Mouse (Mus musculus) adrenal gland, postnatal 36 days (tissue): ENCODE data around the gene Dpf3. TPM values are rescaled to one million over a fixed set of nuclear protein-coding genes. Genes with fewer than 3 reads are reported as not detected.

Experiments
- DNase-seq, 2 experiments: peaks; one replicate each; pipeline ENCODE4 v3.0.0; 2021; ENCODE audit warnings: mixed read lengths in 1 of 2
- total RNA-seq, 2 experiments: library from RNA; stranded (reverse); gene quantifications; 2 replicates each; pipeline ENCODE4 v1.2.3; 2021

Dpf3 gene
- total RNA-seq, 2 experiments from 2014 or later: 10.9 to 12.6 TPM

- DNase-seq: no peak
Observed at GRCm38 (mm10) chr12:83340960-83341359, 146.6 kb downstream of the Dpf3 start.

GRCm38 (mm10) chr12:83338345-83338744, 149.2 kb downstream of the Dpf3 start:
- no peak for DNase-seq

GRCm38 (mm10) chr12:83337776-83338149, 149.8 kb downstream of the Dpf3 start:
- no peak for DNase-seq

- no peak for DNase-seq
Observed at GRCm38 (mm10) chr12:83337077-83337775, 150.3 kb downstream of the Dpf3 start.

- DNase-seq: no peak
Observed at GRCm38 (mm10) chr12:83330056-83330455, 157.5 kb downstream of the Dpf3 start.

GRCm38 (mm10) chr12:83328899-83329298, 158.6 kb downstream of the Dpf3 start:
- peak; percentile 89 to 94 for DNase-seq

GRCm38 (mm10) chr12:83328491-83328890, 159.0 kb downstream of the Dpf3 start:
- DNase-seq: no peak

GRCm38 (mm10) chr12:83327451-83327850, 160.1 kb downstream of the Dpf3 start:
- DNase-seq: no peak

GRCm38 (mm10) chr12:83320725-83321124, 166.8 kb downstream of the Dpf3 start:
- no peak for DNase-seq

- DNase-seq: peak; percentile 55 to 59
Observed at GRCm38 (mm10) chr12:83317646-83318443, 169.7 kb downstream of the Dpf3 start.

- no peak for DNase-seq
Observed at GRCm38 (mm10) chr12:83314666-83315065, 172.8 kb downstream of the Dpf3 start.

- DNase-seq: no peak
Observed at GRCm38 (mm10) chr12:83312818-83313217, 174.7 kb downstream of the Dpf3 start.

GRCm38 (mm10) chr12:83310567-83310966, 176.9 kb downstream of the Dpf3 start:
- DNase-seq: no peak

GRCm38 (mm10) chr12:83309031-83309804, 178.3 kb downstream of the Dpf3 start:
- DNase-seq: no peak

GRCm38 (mm10) chr12:83308627-83309026, 178.9 kb downstream of the Dpf3 start:
- DNase-seq: no peak

GRCm38 (mm10) chr12:83303221-83303620, 184.3 kb downstream of the Dpf3 start:
- DNase-seq: no peak

GRCm38 (mm10) chr12:83302320-83303153, 185.0 kb downstream of the Dpf3 start:
- no peak for DNase-seq

GRCm38 (mm10) chr12:83301616-83302319, 185.7 kb downstream of the Dpf3 start:
- peak; percentile 81 to 85 for DNase-seq

- DNase-seq: no peak
Observed at GRCm38 (mm10) chr12:83298358-83298757, 189.2 kb downstream of the Dpf3 start.

- no peak for DNase-seq
Observed at GRCm38 (mm10) chr12:83295031-83295430, 192.5 kb downstream of the Dpf3 start.

GRCm38 (mm10) chr12:83291915-83292314, 195.6 kb downstream of the Dpf3 start:
- no peak for DNase-seq
